Mouse (Mus musculus) skeletal muscle tissue, adult 2 months (tissue): ENCODE results near the gene Chodl.

Experiments
- DNase-seq: peaks from one replicate; pipeline ENCODE4 v3.0.0-alpha.2; 2012; ENCODE audit warnings: low read depth, low spot score

Chodl gene

GRCm38 (mm10) chr16:78930382-78931286 lies at the start of gene Chodl:
Chodl (plus strand) TSS chr16:78930948.
- peak; percentile 18 for DNase-seq

- DNase-seq, result no peak
Observed at GRCm38 (mm10) chr16:78922644-78923043, 8.1 kb upstream of the Chodl start.

- DNase-seq, result no peak
Observed at GRCm38 (mm10) chr16:78931287-78932025, 708 bp downstream of the Chodl start.

- DNase-seq, result no peak
Observed at GRCm38 (mm10) chr16:78934298-78934697, 3.5 kb downstream of the Chodl start.

- DNase-seq, result no peak
Observed at GRCm38 (mm10) chr16:78937755-78938154, 7.0 kb downstream of the Chodl start.

- DNase-seq, result no peak
Observed at GRCm38 (mm10) chr16:78950359-78950758, 19.6 kb downstream of the Chodl start.

GRCm38 (mm10) chr16:78957434-78957833 lies 26.7 kb downstream of the Chodl start:
- DNase-seq, result no peak

- no peak for DNase-seq
Observed at GRCm38 (mm10) chr16:78969091-78969731, 38.5 kb downstream of the Chodl start.

GRCm38 (mm10) chr16:78974099-78974498 lies 43.4 kb downstream of the Chodl start:
- no peak for DNase-seq

GRCm38 (mm10) chr16:78976384-78976783 lies 45.6 kb downstream of the Chodl start:
- DNase-seq, result no peak
